Mouse (Mus musculus): ENCODE measurements at regions not wholly inside any gene's neighbourhood (a gene's known extent, or its start where the extent isn't known, plus 50 kb on each side); places are given as distances from the start of the nearest gene placed in this dataset.

DNA sequence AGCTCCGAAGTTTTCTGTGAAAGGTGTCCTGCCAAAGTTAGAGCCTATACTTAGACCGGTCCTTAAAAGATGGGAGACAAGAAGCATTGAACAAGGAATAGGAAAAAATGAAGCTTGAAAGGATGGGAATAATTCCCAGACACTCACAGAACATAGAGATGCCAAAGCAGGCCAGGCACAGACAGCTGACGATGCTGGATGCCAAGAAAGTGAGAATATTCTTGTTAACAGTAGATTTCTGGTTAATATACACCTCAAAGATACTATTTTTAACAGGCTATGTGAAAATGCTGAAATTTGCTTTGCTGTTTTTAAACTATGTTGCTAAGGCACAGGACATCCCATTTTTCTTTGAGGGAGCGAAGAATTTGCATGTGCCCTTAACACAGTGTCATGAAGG, 366.3 kb downstream of the Gabrg1 start:
- no peak for TF ChIP-seq CHD2 (IDR thresholded peaks at IDR 0.05; ENCODE audit: low read depth, low read length)
- no peak for TF ChIP-seq ZNF384 (IDR thresholded peaks at IDR 0.05; ENCODE audit: low read depth, low read length)
- no peak for TF ChIP-seq ZC3H11A (IDR thresholded peaks at IDR 0.05; ENCODE audit: borderline replicate concordance, low read depth, low read length)
